Mouse (Mus musculus) ES-E14 (cell line): ENCODE results near the gene Ccl6. TPM values are rescaled to one million over a fixed set of nuclear protein-coding genes. Genes with fewer than 3 reads are reported as not detected.

ENCODE experiments used
- DNase-seq: peaks from one replicate; pipeline ENCODE4 v3.0.0-alpha.2; 2013; ENCODE audit warnings: low read depth, low spot score
- H3K27ac ChIP-seq: 2 replicates; pipeline ENCODE4 v1.5.1; 2012; ENCODE audit warnings: low read depth, mild to moderate bottlenecking, low read length, moderate library complexity, mixed read lengths; ENCODE audit not compliant: poor library complexity, insufficient read depth, severe bottlenecking
- H3K36me3 ChIP-seq: 2 replicates; pipeline ENCODE4 v1.6.1; 2012; ENCODE audit warnings: mild to moderate bottlenecking, low read length, moderate library complexity, mixed read lengths; ENCODE audit not compliant: control insufficient read depth, poor library complexity, insufficient read depth, severe bottlenecking
- H3K4me1 ChIP-seq, 2 experiments: fragments of 150-350 bp in 1 of 2; sonication (generic) in 1 of 2; 2 replicates each; pipeline ENCODE4 v1.6.1; 2012; ENCODE audit warnings: low read length in 2 of 2, mild to moderate bottlenecking in 1 of 2, mixed read lengths in 1 of 2; ENCODE audit not compliant: control insufficient read depth in 2 of 2, insufficient read depth in 2 of 2, poor library complexity in 1 of 2
- H3K4me3 ChIP-seq, 2 experiments: fragments of 150-350 bp in 1 of 2; sonication (generic) in 1 of 2; 2 replicates each; pipeline ENCODE4 v1.5.1; 2012; ENCODE audit warnings: low read length in 2 of 2, low read depth in 1 of 2, mild to moderate bottlenecking in 1 of 2, mixed read lengths in 1 of 2; ENCODE audit not compliant: insufficient read depth in 1 of 2, poor library complexity in 1 of 2, severe bottlenecking in 1 of 2
- H3K9ac ChIP-seq: 2 replicates; pipeline ENCODE4 v1.6.1; 2012; ENCODE audit warnings: low read depth, mild to moderate bottlenecking, low read length, mixed read lengths; ENCODE audit not compliant: poor library complexity, insufficient read depth, severe bottlenecking
- H3K9me3 ChIP-seq: fragments of 150-350 bp; sonication (generic); 2 replicates; pipeline ENCODE4 v1.6.1; 2012; ENCODE audit warnings: low read depth, mild to moderate bottlenecking, low read length; ENCODE audit not compliant: control insufficient read depth, insufficient read depth
- CHD2 ChIP-seq: IDR thresholded peaks from 2 replicates; pipeline ENCODE4 v1.6.1; 2014; ENCODE audit warnings: mild to moderate bottlenecking, low read depth, low read length, inconsistent platforms
- HCFC1 ChIP-seq: IDR thresholded peaks from 2 replicates; pipeline ENCODE4 v1.6.1; 2012; ENCODE audit warnings: low read length, inconsistent platforms, borderline replicate concordance; ENCODE audit not compliant: insufficient read depth
- MAFK ChIP-seq: IDR thresholded peaks from 2 replicates; pipeline ENCODE4 v1.6.1; 2014; ENCODE audit warnings: mild to moderate bottlenecking, low read depth, low read length, inconsistent platforms; ENCODE audit not compliant: insufficient read depth
- ZC3H11A ChIP-seq: IDR thresholded peaks from 2 replicates; pipeline ENCODE4 v1.6.1; 2012; ENCODE audit warnings: low read depth, mild to moderate bottlenecking, inconsistent platforms, low read length, borderline replicate concordance
- ZNF384 ChIP-seq: IDR thresholded peaks from 2 replicates; pipeline ENCODE4 v1.6.1; 2012; ENCODE audit warnings: low read depth, low read length, inconsistent platforms
- in situ Hi-C, 2 experiments: fragments of 600-800 bp; cut with MboI; formaldehyde crosslinking; loops; one replicate each; pipeline ENCODE4 v1.15.1; 2025; ENCODE audit warnings: low sequenced_read_pairs in 2 of 2, inconsistent platforms in 1 of 2; ENCODE audit not compliant: unreplicated experiment in 2 of 2
- total RNA-seq: library from RNA; depleted of rRNA; stranded (reverse); fragments of 300-350 nt; gene quantifications from 2 replicates; pipeline ENCODE4 v1.2.3, GENCODE M21; 2012; rRNA removed

The Ccl6 gene
- 0.36 and 0.42 TPM in 2 replicates for total RNA-seq

- TF ChIP-seq HCFC1 (no peak), MAFK (no peak), ZNF384 (no peak), ZC3H11A (no peak), CHD2 (no peak)
- Histone ChIP-seq H3K36me3 (no peaks in the 10 kb centered on the region), H3K4me1 (no peaks in the 10 kb centered on the region), H3K9me3 (no peaks in the 10 kb centered on the region), H3K9ac (no peak within 1 kb of the TSS), H3K27ac (no peak within 1 kb of the TSS), H3K4me3 (no peak within 1 kb of the TSS)
- in situ Hi-C loops, result no loop called here
- DNase-seq, result no peak
These were observed at the start of gene Ccl6 for GRCm38 (mm10) chr11:83592853-83593252. Gene Ccl6, minus strand, starts transcription at chr11:83593087.

- Histone ChIP-seq H3K4me3 (no peak overlapping the region), H3K36me3 (no peaks in the 10 kb centered on the region), H3K9me3 (no peaks in the 10 kb centered on the region), H3K4me1 (no peaks in the 10 kb centered on the region), H3K27ac (no peak overlapping the region), H3K9ac (no peak overlapping the region)
- DNase-seq, result no peak
- in situ Hi-C loops, result no loop called here
- TF ChIP-seq CHD2, result no peak
- no peak for TF ChIP-seq ZC3H11A
- no peak for TF ChIP-seq HCFC1
- TF ChIP-seq ZNF384, result no peak
- no peak for TF ChIP-seq MAFK
These were observed 48.3 kb upstream of the Ccl6 start for GRCm38 (mm10) chr11:83641216-83641615.

GRCm38 (mm10) chr11:83640141-83640540, 47.3 kb upstream of the Ccl6 start:
- Histone ChIP-seq H3K9ac (no peak overlapping the region), H3K9me3 (no peaks in the 10 kb centered on the region), H3K36me3 (no peaks in the 10 kb centered on the region), H3K4me1 (no peaks in the 10 kb centered on the region), H3K27ac (no peak overlapping the region), H3K4me3 (no peak overlapping the region)
- no peak for DNase-seq
- no peak for TF ChIP-seq MAFK
- TF ChIP-seq ZC3H11A, result no peak
- no peak for TF ChIP-seq CHD2
- no peak for TF ChIP-seq HCFC1
- no peak for TF ChIP-seq ZNF384
- in situ Hi-C loops, result no loop called here

GRCm38 (mm10) chr11:83639533-83639932, 46.6 kb upstream of the Ccl6 start:
- H3K4me1 ChIP-seq, result no peaks in the 10 kb centered on the region
- H3K9me3 ChIP-seq, result no peaks in the 10 kb centered on the region
- H3K36me3 ChIP-seq, result no peaks in the 10 kb centered on the region
- in situ Hi-C loops, result no loop called here
- no peak overlapping the region for H3K9ac ChIP-seq
- no peak overlapping the region for H3K4me3 ChIP-seq
- H3K27ac ChIP-seq, result no peak overlapping the region
- TF ChIP-seq HCFC1, result no peak
- 0 out of 2 replicates have a peak, but pooled peaks have one; percentile 16 for TF ChIP-seq ZC3H11A
- no peak for TF ChIP-seq ZNF384
- DNase-seq, result peak; percentile 7

- TF ChIP-seq ZC3H11A, result no peak
- no peak for TF ChIP-seq ZNF384
- TF ChIP-seq HCFC1, result no peak
- TF ChIP-seq CHD2, result no peak
- TF ChIP-seq MAFK, result no peak
- no peaks in the 10 kb centered on the region for H3K9me3 ChIP-seq
- H3K4me1 ChIP-seq, result no peaks in the 10 kb centered on the region
- no peak overlapping the region for H3K27ac ChIP-seq
- DNase-seq, result no peak
- in situ Hi-C loops, result no loop called here
- H3K9ac ChIP-seq, result no peak overlapping the region
- H3K4me3 ChIP-seq, result no peak overlapping the region
- no peaks in the 10 kb centered on the region for H3K36me3 ChIP-seq
These were observed 46.0 kb upstream of the Ccl6 start for GRCm38 (mm10) chr11:83638934-83639333.
